Mouse (Mus musculus) myocyte (in vitro differentiated cells): ENCODE measurements around the gene Lrrc41. TPM values are rescaled to one million over a fixed set of nuclear protein-coding genes. Genes with fewer than 3 reads are reported as not detected.

Experiments
- H3K27me3 ChIP-seq: one replicate; pipeline ENCODE4 v1.6.1; 2011; ENCODE audit not compliant: control insufficient read depth, insufficient read depth, insufficient read length
- H3K36me3 ChIP-seq: one replicate; pipeline ENCODE4 v1.6.1; 2011; ENCODE audit not compliant: control insufficient read depth, insufficient read depth
- H3K4me2 ChIP-seq: one replicate; pipeline ENCODE4 v1.6.1; 2011; ENCODE audit warnings: low read depth, control low read depth
- H3K4me3 ChIP-seq: one replicate; pipeline ENCODE4 v1.5.1; 2011; ENCODE audit warnings: mild to moderate bottlenecking, control low read depth, moderate library complexity
- H3K79me2 ChIP-seq: one replicate; pipeline ENCODE4 v1.6.1; 2011; ENCODE audit not compliant: control insufficient read depth, insufficient read depth
- H3ac ChIP-seq: one replicate; pipeline ENCODE4 v1.6.1; 2011; ENCODE audit not compliant: control insufficient read depth, insufficient read length
- CEBPB ChIP-seq: IDR thresholded peaks from 2 replicates; pipeline ENCODE4 v1.6.1; 2011; ENCODE audit warnings: mild to moderate bottlenecking, moderate library complexity; ENCODE audit not compliant: poor library complexity, insufficient read depth, severe bottlenecking
- E2F4 ChIP-seq: IDR thresholded peaks from one replicate; pipeline ENCODE4 v1.6.1; 2011; ENCODE audit warnings: mild to moderate bottlenecking, control low read depth, moderate library complexity; ENCODE audit not compliant: insufficient read depth
- MAX ChIP-seq: IDR thresholded peaks from one replicate; pipeline ENCODE4 v1.6.1; 2011; ENCODE audit warnings: low read depth, mild to moderate bottlenecking, control low read depth
- MYOD1 ChIP-seq, 3 experiments: IDR thresholded peaks; one replicate each; pipeline ENCODE4 v1.6.1; 2011; ENCODE audit warnings: control low read depth in 2 of 3, low read depth in 2 of 3, mild to moderate bottlenecking in 2 of 3, moderate library complexity in 1 of 3; ENCODE audit not compliant: insufficient read length in 2 of 3, control insufficient read depth in 1 of 3
- MYOG ChIP-seq, 3 experiments: IDR thresholded peaks; one replicate each; pipeline ENCODE4 v1.6.1; 2011; ENCODE audit warnings: control low read depth in 2 of 3, low read depth in 2 of 3, mild to moderate bottlenecking in 2 of 3; ENCODE audit not compliant: insufficient read length in 2 of 3, control insufficient read depth in 1 of 3, insufficient read depth in 1 of 3
- POLR2A ChIP-seq: IDR thresholded peaks from one replicate; pipeline ENCODE4 v1.6.1; 2011; ENCODE audit warnings: low read depth, mild to moderate bottlenecking, control low read depth, moderate library complexity; ENCODE audit not compliant: insufficient read length
- POLR2AphosphoS2 ChIP-seq: IDR thresholded peaks from one replicate; pipeline ENCODE4 v1.6.1; 2011; ENCODE audit warnings: low read depth, control low read depth; ENCODE audit not compliant: insufficient read length
- REST ChIP-seq: IDR thresholded peaks from one replicate; pipeline ENCODE4 v1.6.1; 2011; ENCODE audit warnings: mild to moderate bottlenecking, control low read depth, moderate library complexity; ENCODE audit not compliant: insufficient read depth, insufficient read length
- SRF ChIP-seq: IDR thresholded peaks from one replicate; pipeline ENCODE4 v1.6.1; 2011; ENCODE audit warnings: low read depth; ENCODE audit not compliant: control insufficient read depth, insufficient read length
- TCF12 ChIP-seq: IDR thresholded peaks from one replicate; pipeline ENCODE4 v1.6.1; 2011; ENCODE audit warnings: mild to moderate bottlenecking, control low read depth; ENCODE audit not compliant: poor library complexity, insufficient read depth, severe bottlenecking
- TCF3 ChIP-seq: IDR thresholded peaks from one replicate; pipeline ENCODE4 v1.6.1; 2011; ENCODE audit warnings: low read depth, control low read depth; ENCODE audit not compliant: insufficient read length
- USF1 ChIP-seq: IDR thresholded peaks from one replicate; pipeline ENCODE4 v1.6.1; 2011; ENCODE audit warnings: low read depth, mild to moderate bottlenecking, control low read depth, moderate library complexity
- polyA plus RNA-seq: library from polyadenylated mRNA; unstranded; fragments of >200 nt; fragmentation: generic; extraction: Trizol; gene quantifications from one replicate; pipeline ENCODE4 v1.2.1, GENCODE M21; 2012; ENCODE audit warnings: missing spikeins

The Lrrc41 gene
- polyA plus RNA-seq, 1 experiment, result 36.1 TPM

DNA sequence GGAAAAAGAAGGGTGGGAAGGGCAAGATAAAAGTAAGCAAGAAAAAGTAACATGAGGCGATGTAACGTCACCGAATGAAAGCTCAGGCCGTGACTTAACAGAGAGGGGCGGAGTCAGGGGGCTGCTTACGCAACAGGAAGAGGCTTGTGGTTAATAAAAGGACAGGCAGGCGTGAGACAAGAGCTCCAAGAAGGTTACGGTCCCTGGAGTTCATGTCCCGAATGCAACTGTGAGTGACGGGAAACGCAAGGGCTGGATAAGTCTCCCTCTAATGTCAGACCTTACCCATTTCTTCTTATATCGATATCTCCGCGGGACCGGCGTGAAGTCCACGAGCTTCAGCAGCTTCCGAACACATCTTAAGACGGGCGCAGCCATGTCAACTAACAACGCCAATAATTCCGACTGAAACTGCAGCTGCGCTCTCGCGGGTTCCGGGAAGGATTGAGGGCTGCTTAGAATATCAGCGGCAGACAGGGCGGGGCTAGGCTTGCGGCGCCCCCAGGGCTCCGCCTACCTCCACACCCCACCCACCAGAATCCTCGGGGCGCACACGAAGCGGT lies 21.6 kb upstream of the Lrrc41 start, which contains the start of gene Nsun4:
TSS of gene Nsun4 (minus strand) at position 478 of the 563 bp plus-strand sequence.
- Histone ChIP-seq H3K4me2 (peak within 1 kb of the TSS; percentile 99), H3K4me3 (peak within 1 kb of the TSS; percentile 62), H3K79me2 (peaks cover 18% of the 10 kb centered on the region), H3ac (peak within 1 kb of the TSS; percentile 83), H3K36me3 (peaks cover 6% of the 10 kb centered on the region), H3K27me3 (no peaks in the 10 kb centered on the region)
- TF ChIP-seq POLR2A (peak; percentile 81), CEBPB (peak; percentile 96), MYOD1 (IDR thresholded peaks at IDR 0.05; ENCODE audit: control insufficient read depth in 1 of 3, insufficient read length in 2 of 3, low read depth in 2 of 3) (peak in 2 of 3 experiments; percentile 1 to 53), TCF3 (no peak), MYOG (IDR thresholded peaks at IDR 0.05; ENCODE audit: control insufficient read depth in 1 of 3, insufficient read depth in 1 of 3, insufficient read length in 2 of 3, low read depth in 2 of 3) (peak in 1 of 3 experiments; percentile 62), SRF (peak; percentile 66), REST (no peak), MAX (no peak), TCF12 (no peak), USF1 (no peak), POLR2AphosphoS2 (peak; percentile 95), E2F4 (no peak)

DNA sequence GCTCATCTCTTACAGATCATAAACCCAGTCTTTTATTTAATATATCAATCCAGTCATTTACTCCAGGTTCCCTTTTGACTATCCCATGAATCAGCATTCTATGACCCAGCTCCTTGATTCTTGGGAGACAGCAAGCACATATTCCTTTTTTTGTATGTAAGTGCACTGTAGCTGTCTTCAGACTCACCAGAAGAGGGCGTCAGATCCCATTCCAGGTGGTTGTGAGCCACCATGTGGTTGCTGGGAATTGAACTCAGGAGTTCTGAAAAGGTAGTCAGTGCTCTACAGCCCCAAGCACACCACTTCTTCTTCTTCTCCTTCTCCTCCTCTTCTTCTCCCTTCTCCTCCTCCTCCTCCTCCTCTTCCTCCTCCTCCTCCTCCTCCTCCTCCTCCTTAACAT lies 17.5 kb upstream of the Lrrc41 start:
- Histone ChIP-seq H3K4me3 (no peak overlapping the region), H3K4me2 (no peak overlapping the region), H3K27me3 (no peaks in the 10 kb centered on the region), H3K36me3 (no peaks in the 10 kb centered on the region), H3ac (no peak overlapping the region), H3K79me2 (peaks cover 8% of the 10 kb centered on the region)
- TF ChIP-seq USF1, result no peak
- no peak for TF ChIP-seq TCF12
- no peak for TF ChIP-seq MYOG (IDR thresholded peaks at IDR 0.05; ENCODE audit: control insufficient read depth in 1 of 3, insufficient read depth in 1 of 3, insufficient read length in 2 of 3, low read depth in 2 of 3)
- TF ChIP-seq POLR2AphosphoS2, result no peak
- no peak for TF ChIP-seq E2F4
- no peak for TF ChIP-seq MYOD1 (IDR thresholded peaks at IDR 0.05; ENCODE audit: control insufficient read depth in 1 of 3, insufficient read length in 2 of 3, low read depth in 2 of 3)
- no peak for TF ChIP-seq MAX
- no peak for TF ChIP-seq SRF
- TF ChIP-seq TCF3, result no peak
- TF ChIP-seq POLR2A, result no peak
- TF ChIP-seq CEBPB, result no peak
- TF ChIP-seq REST, result no peak

DNA sequence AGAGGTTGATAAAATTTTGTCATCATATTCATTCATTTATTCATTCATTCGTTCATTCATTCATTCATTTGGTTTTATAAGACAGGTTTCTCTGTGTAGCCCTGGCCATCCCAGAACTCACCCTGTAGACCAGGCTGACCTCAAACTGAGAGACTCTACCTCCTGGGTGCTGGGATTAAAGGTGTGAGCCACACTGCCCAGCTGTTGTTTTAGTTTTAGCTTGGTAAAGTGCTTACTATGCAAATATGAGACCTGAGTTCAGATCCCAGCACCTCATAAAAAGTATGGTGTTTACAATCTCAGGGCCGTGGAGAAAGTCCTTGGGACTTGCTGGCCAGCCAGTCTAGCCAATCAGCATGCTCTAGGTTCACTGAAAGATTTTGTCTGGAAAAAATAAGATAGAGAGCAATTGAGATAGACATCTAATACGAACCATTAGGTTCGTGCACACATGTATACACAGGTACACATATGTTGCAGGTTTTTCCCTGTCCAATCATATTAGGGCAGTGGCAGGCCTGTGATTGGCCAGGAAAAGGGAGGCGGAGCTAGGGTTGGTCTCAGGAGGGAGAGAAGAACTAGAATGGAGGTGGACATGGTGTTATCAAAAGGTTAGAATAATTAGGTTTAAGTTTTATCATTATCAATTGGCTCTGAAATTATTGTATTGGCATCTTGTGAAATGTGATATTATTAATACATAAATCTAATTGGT lies 15.9 kb upstream of the Lrrc41 start:
- no peaks in the 10 kb centered on the region for H3K36me3 ChIP-seq
- no peak overlapping the region for H3K4me2 ChIP-seq
- H3K4me3 ChIP-seq, result no peak overlapping the region
- no peak overlapping the region for H3ac ChIP-seq
- TF ChIP-seq MYOD1 (IDR thresholded peaks at IDR 0.05; ENCODE audit: control insufficient read depth in 1 of 3, insufficient read length in 2 of 3, low read depth in 2 of 3) (no peak), REST (no peak), POLR2A (no peak), SRF (no peak), E2F4 (no peak)
- no peaks in the 10 kb centered on the region for H3K27me3 ChIP-seq
- peaks cover 6% of the 10 kb centered on the region for H3K79me2 ChIP-seq

DNA sequence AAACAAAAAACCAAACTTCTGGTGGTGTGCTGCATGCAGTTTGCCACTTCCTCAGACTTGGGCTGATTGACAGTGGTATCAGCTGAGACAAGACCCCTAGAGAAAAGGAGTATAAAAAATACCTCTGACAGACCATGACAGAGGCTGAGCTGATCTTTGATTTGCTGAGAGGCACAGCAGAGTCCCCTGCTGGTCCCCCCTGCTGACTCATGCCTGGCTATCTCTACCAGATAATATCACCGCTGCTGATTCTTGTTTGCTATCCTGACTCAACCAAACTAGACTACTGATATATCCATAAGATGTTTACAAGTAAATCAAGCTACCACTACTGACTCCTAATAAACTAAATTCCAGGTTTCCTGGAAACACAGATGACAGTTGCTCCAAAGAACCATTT lies 11.2 kb upstream of the Lrrc41 start:
- no peak overlapping the region for H3K4me2 ChIP-seq
- H3K4me3 ChIP-seq, result no peak overlapping the region
- H3K27me3 ChIP-seq, result no peaks in the 10 kb centered on the region
- H3K79me2 ChIP-seq, result no peaks in the 10 kb centered on the region
- TF ChIP-seq USF1, result no peak
- TF ChIP-seq SRF, result no peak
- no peak for TF ChIP-seq E2F4
- no peak for TF ChIP-seq TCF3
- no peak for TF ChIP-seq REST
- TF ChIP-seq MAX, result no peak
- TF ChIP-seq CEBPB, result no peak
- TF ChIP-seq TCF12, result no peak
- TF ChIP-seq POLR2A, result no peak
- TF ChIP-seq POLR2AphosphoS2, result no peak
- no peak for TF ChIP-seq MYOG (IDR thresholded peaks at IDR 0.05; ENCODE audit: control insufficient read depth in 1 of 3, insufficient read depth in 1 of 3, insufficient read length in 2 of 3, low read depth in 2 of 3)
- no peak for TF ChIP-seq MYOD1 (IDR thresholded peaks at IDR 0.05; ENCODE audit: control insufficient read depth in 1 of 3, insufficient read length in 2 of 3, low read depth in 2 of 3)
- H3ac ChIP-seq, result no peak overlapping the region
- peaks cover 11% of the 10 kb centered on the region for H3K36me3 ChIP-seq
